Mouse (Mus musculus): ENCODE data around the gene Man2a1. TPM values are rescaled to one million over a fixed set of nuclear protein-coding genes. Genes with fewer than 3 reads are reported as not detected.

Gene Man2a1
- total RNA-seq, 2 experiments from 2014 or later, result 8.0 to 13.1 TPM

DNA sequence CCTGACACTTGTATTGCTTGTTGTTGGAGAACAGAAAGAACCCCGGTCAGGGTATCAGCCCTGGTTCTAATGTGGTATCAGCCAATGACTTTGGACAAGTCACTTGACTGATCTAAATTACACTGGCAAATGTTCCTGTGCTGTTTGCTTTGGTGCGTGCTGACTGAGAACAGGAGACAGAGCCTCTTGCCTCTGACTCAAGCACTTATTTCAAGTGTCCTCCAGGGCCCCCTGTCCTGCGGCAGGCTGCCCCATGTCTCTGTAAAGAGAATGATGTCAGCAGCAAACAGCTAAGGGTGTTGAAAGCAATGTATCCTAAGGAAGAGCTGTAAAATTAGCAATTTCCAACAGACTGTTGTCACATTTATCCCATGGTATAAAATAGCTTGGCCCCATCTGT lies 188.6 kb downstream of the Man2a1 start:
- no peak for ATAC-seq (replicated peaks; ENCODE audit: low FRiP score, poor library complexity, severe bottlenecking)

- no peak for ATAC-seq (replicated peaks; ENCODE audit: low FRiP score, poor library complexity, severe bottlenecking)
Measured at GRCm38 (mm10) chr17:64792076-64792475, 191.5 kb downstream of the Man2a1 start.

DNA sequence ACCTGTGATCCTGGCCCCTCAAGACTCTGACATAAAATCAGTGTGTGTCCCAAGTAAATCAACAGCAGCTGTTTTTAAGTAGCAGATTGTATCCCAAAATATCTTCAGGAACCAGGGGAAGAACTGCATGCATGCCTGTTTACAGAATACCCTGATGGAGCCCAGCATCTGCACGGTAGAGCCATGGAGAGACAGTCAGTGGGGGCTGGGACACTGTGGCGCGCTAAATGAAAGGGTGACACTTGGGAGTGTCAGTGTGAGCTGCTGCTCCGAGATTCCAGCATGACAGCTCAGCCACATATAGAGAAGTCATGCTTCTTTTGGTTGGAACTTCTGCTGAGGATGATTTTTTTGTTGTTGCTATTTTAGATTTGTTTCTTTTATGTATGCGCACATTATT lies 192.1 kb downstream of the Man2a1 start:
- no peak for ATAC-seq (replicated peaks; ENCODE audit: low FRiP score, poor library complexity, severe bottlenecking)

GRCm38 (mm10) chr17:64802168-64802955 lies 201.8 kb downstream of the Man2a1 start:
- no peak for ATAC-seq (replicated peaks; ENCODE audit: low FRiP score, poor library complexity, severe bottlenecking)

DNA sequence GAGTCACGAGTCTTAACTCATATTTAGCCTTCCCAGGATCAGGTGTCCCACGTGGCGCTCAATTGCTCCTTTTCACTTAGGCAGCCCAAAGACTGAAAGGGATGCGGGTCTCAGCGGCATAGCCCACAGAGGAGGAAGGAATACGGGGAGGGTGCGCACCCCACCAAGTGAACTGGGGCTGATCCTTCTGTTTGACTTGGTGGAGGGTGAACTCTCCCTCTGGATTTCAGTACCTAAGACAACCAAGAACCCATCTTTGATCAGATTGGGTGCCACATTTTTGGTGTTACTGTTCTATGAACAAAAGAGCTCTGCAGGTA lies 202.4 kb downstream of the Man2a1 start:
- no peak for ATAC-seq (replicated peaks; ENCODE audit: low FRiP score, poor library complexity, severe bottlenecking)

Other genes starting within 250 kb of the Man2a1 start
- not detected in 2 replicates for gene 4930583I09Rik, start 235.3 kb downstream of the Man2a1 start, total RNA-seq (2015; ENCODE audit: low replicate concordance)
- gene 4930583I09Rik, start 235.3 kb downstream of the Man2a1 start, total RNA-seq (2017; ENCODE audit: low replicate concordance), result not detected in 2 replicates